Mouse (Mus musculus) mouse trophoblast stem cell (cell line): ENCODE data around the gene Rapgef1.
"Not testable (repeated sequence)": the region's sequence is repeated elsewhere in the genome, so short reads cannot be mapped to it uniquely, and the experiment has no call there.

ENCODE experiments used
- in situ Hi-C, 2 experiments: fragments of 300-500 bp; cut with MseI, MboI; formaldehyde crosslinking; loops; 2 replicates in 1 of 2; 3 replicates in 1 of 2; pipeline ENCODE4 v1.15.1; 2025

Rapgef1 gene

GRCm38 (mm10) chr2:29739368-29739767 lies 119.8 kb downstream of the Rapgef1 start:
- in situ Hi-C loops = no loop called here

- in situ Hi-C loops = no loop called here
These were observed 121.7 kb downstream of the Rapgef1 start for GRCm38 (mm10) chr2:29741207-29741606.

- in situ Hi-C loops = no loop called here
These were observed 124.7 kb downstream of the Rapgef1 start for GRCm38 (mm10) chr2:29744256-29744655.

- in situ Hi-C loops = no loop called here
These were observed 127.8 kb downstream of the Rapgef1 start for GRCm38 (mm10) chr2:29747188-29747782.

- in situ Hi-C loops = no loop called here
These were observed 128.3 kb downstream of the Rapgef1 start for GRCm38 (mm10) chr2:29747852-29748251.

- in situ Hi-C loops = no loop called here
These were observed 129.0 kb downstream of the Rapgef1 start for GRCm38 (mm10) chr2:29748499-29748898.

- in situ Hi-C loops = no loop called here
These were observed 132.0 kb downstream of the Rapgef1 start, which contains the start of gene Gm13420 for GRCm38 (mm10) chr2:29751497-29751896. Gm13420 (minus strand) TSS chr2:29751685.

GRCm38 (mm10) chr2:29752397-29752796 lies 132.9 kb downstream of the Rapgef1 start:
- in situ Hi-C loops = no loop called here

GRCm38 (mm10) chr2:29755693-29756092 lies 136.2 kb downstream of the Rapgef1 start:
- in situ Hi-C loops = no loop called here

GRCm38 (mm10) chr2:29764831-29765230 lies 145.3 kb downstream of the Rapgef1 start:
- in situ Hi-C loops = no loop called here

- in situ Hi-C loops = no loop called here
These were observed 148.6 kb downstream of the Rapgef1 start for GRCm38 (mm10) chr2:29767976-29768709.

- in situ Hi-C loops = no loop called here
These were observed 149.4 kb downstream of the Rapgef1 start for GRCm38 (mm10) chr2:29768901-29769300.

GRCm38 (mm10) chr2:29770162-29770561 lies 150.6 kb downstream of the Rapgef1 start:
- in situ Hi-C loops = no loop called here

- in situ Hi-C loops = no loop called here
These were observed 152.3 kb downstream of the Rapgef1 start for GRCm38 (mm10) chr2:29771611-29772461.

- in situ Hi-C loops = no loop called here
These were observed 153.8 kb downstream of the Rapgef1 start for GRCm38 (mm10) chr2:29773323-29773722.

GRCm38 (mm10) chr2:29781256-29781655 lies 161.7 kb downstream of the Rapgef1 start:
- in situ Hi-C loops = not testable (repeated sequence)

- in situ Hi-C loops = no loop called here
These were observed 164.8 kb downstream of the Rapgef1 start for GRCm38 (mm10) chr2:29784290-29784689.

GRCm38 (mm10) chr2:29787104-29787917 lies 167.8 kb downstream of the Rapgef1 start, which contains the start of gene Coq4:
Coq4 (plus strand) TSS chr2:29787493.
- in situ Hi-C loops = no loop called here

GRCm38 (mm10) chr2:29787937-29788681 lies 168.6 kb downstream of the Rapgef1 start, which contains the start of gene Trub2:
Trub2 (minus strand) TSS chr2:29788502.
- in situ Hi-C loops = no loop called here
